In genomic region chr7:109704461-109704860, GRCm38 (mm10) we compare ENCODE assay signal across 8 mouse cellular contexts. TPM values are rescaled to one million over a fixed set of nuclear protein-coding genes. Genes with fewer than 3 reads are reported as not detected.
A peak's percentile ranks its signal among the peaks of the same experiment; 100 is the strongest.
DNase-seq lines count a peak whose midpoint lies in the region; ATAC-seq and TF ChIP-seq lines count a peak whose summit lies in the region.

No protein-coding gene starts in this region.

- peaks cover 35% of the 10 kb centered on the region for H3K4me1 ChIP-seq in heart, embryonic 12.5 days (replicated peaks)
- peaks cover 3 to 4% of the 10 kb centered on the region in 2 experiments; a peak in 2 of 4 replicates for H3K4me1 ChIP-seq in ES-E14 (ENCODE audit: control insufficient read depth in 2 of 2, insufficient read depth in 2 of 2, low read length in 2 of 2, poor library complexity in 1 of 2)
- peaks cover 8% of the 10 kb centered on the region; the same call in 1 of the 2 replicates for H3K4me1 ChIP-seq in forebrain, embryonic 16.5 days (replicated peaks; ENCODE audit: control insufficient read depth, insufficient read depth, low read length)
- peaks cover 4% of the 10 kb centered on the region; the same call in 1 of the 2 replicates for H3K4me1 ChIP-seq in liver, postnatal 0 days (ENCODE audit: insufficient read depth)

- no peak for TF ChIP-seq CTCF in liver, postnatal 0 days (IDR thresholded peaks at IDR 0.05; ENCODE audit: low read depth)

- WGBS in heart, embryonic 12.5 days: 58% methylated on average over 3 of the region's 3 CpGs
- 78% methylated on average over 3 of the region's 3 CpGs for WGBS in forebrain, embryonic 16.5 days
- 46% methylated on average over 3 of the region's 3 CpGs for WGBS in liver, postnatal 0 days (ENCODE audit: insufficient replicate concordance)

- in situ Hi-C loops in ES-E14 (cut with MboI; ENCODE audit: low sequenced_read_pairs in 2 of 2, unreplicated experiment in 2 of 2): no loop called here

- peak overlapping the region; percentile 76 for H3K4me3 ChIP-seq in heart, embryonic 12.5 days
- peak overlapping the region; percentile 82 to 89 for H3K4me3 ChIP-seq in ES-E14 (ENCODE audit: insufficient read depth in 1 of 2, low read depth in 1 of 2, low read length in 2 of 2, poor library complexity in 1 of 2, severe bottlenecking in 1 of 2)
- peak overlapping the region; percentile 85 for H3K4me3 ChIP-seq in forebrain, embryonic 16.5 days (replicated peaks; ENCODE audit: low read length)
- peak overlapping the region; percentile 64; the same call in 1 of the 2 replicates for H3K4me3 ChIP-seq in liver, postnatal 0 days (ENCODE audit: low read depth, low read length)

- intact Hi-C loops in heart, postnatal 10 days (cut with DNase I): loop anchor here (2.0 to 10.0 kb wide), 3 partner anchors 34 to 380 kb away; no protein-coding TSS in a partner anchor
- intact Hi-C loops in left cerebral cortex, postnatal 10 days (cut with DNase I): no loop called here

- 0 out of 2 replicates have a peak, but pooled peaks cover 3% of the 10 kb centered on the region for H3K9me3 ChIP-seq in heart, embryonic 12.5 days (replicated peaks)
- no peaks in the 10 kb centered on the region; the same call in 1 of the 2 replicates for H3K9me3 ChIP-seq in ES-E14 (ENCODE audit: control insufficient read depth, insufficient read depth, low read depth, low read length)
- no peaks in the 10 kb centered on the region for H3K9me3 ChIP-seq in forebrain, embryonic 16.5 days (ENCODE audit: control insufficient read depth, low read length)
- H3K9me3 ChIP-seq in liver, postnatal 0 days (ENCODE audit: low read length): no peaks in the 10 kb centered on the region

- peak overlapping the region; percentile 76 for H3K4me2 ChIP-seq in heart, embryonic 12.5 days
- peak overlapping the region; percentile 87 for H3K4me2 ChIP-seq in forebrain, embryonic 16.5 days (ENCODE audit: low read length)
- H3K4me2 ChIP-seq in liver, postnatal 0 days (ENCODE audit: low read depth, low read length): peak overlapping the region; percentile 83

- H3K9ac ChIP-seq in heart, embryonic 12.5 days: no peak overlapping the region
- H3K9ac ChIP-seq in ES-E14 (ENCODE audit: insufficient read depth, low read depth, low read length, poor library complexity, severe bottlenecking): peak overlapping the region; percentile 86; the same call in 1 of the 2 replicates
- H3K9ac ChIP-seq in forebrain, embryonic 16.5 days (replicated peaks; ENCODE audit: low read depth, low read length): no peak overlapping the region
- H3K9ac ChIP-seq in liver, postnatal 0 days (replicated peaks): no peak overlapping the region

- no peaks in the 10 kb centered on the region; the same call in 1 of the 2 replicates for H3K36me3 ChIP-seq in heart, embryonic 12.5 days
- H3K36me3 ChIP-seq in ES-E14 (ENCODE audit: control insufficient read depth, insufficient read depth, low read length, poor library complexity, severe bottlenecking): peaks cover 6% of the 10 kb centered on the region
- no peaks in the 10 kb centered on the region for H3K36me3 ChIP-seq in forebrain, embryonic 16.5 days (ENCODE audit: control insufficient read depth, insufficient read depth)
- H3K36me3 ChIP-seq in liver, postnatal 0 days (replicated peaks; ENCODE audit: insufficient read depth, low read length): peaks cover 14% of the 10 kb centered on the region

- no peaks in the 10 kb centered on the region for H3K27me3 ChIP-seq in heart, embryonic 12.5 days (replicated peaks)
- H3K27me3 ChIP-seq in forebrain, embryonic 16.5 days (replicated peaks; ENCODE audit: control insufficient read depth, insufficient read depth, low read length): no peaks in the 10 kb centered on the region
- no peaks in the 10 kb centered on the region for H3K27me3 ChIP-seq in liver, postnatal 0 days (ENCODE audit: insufficient read depth, low read length)

- no peak for DNase-seq in heart, postnatal 10 days
- DNase-seq in ES-E14 (ENCODE audit: low read depth, low spot score): no peak
- DNase-seq in liver, postnatal 0 days: no peak
- no peak for DNase-seq in left cerebral cortex, adult 8-10 months (ENCODE audit: low spot score in 2 of 2)
- DNase-seq in left cerebral cortex, postnatal 10 days (ENCODE audit: extremely low spot score in 1 of 2, low spot score in 2 of 2): no peak
- no peak for DNase-seq in right cerebral cortex, postnatal 36 days (ENCODE audit: low spot score in 2 of 2)

- ATAC-seq in heart, embryonic 12.5 days (ENCODE audit: insufficient number of reproducible peaks, low FRiP score): no peak
- no peak for ATAC-seq in forebrain, embryonic 16.5 days
- no peak for ATAC-seq in liver, postnatal 0 days

- TF ChIP-seq EP300 in liver, postnatal 0 days (IDR thresholded peaks at IDR 0.05; ENCODE audit: low read depth): no peak

- no peak overlapping the region for H3K27ac ChIP-seq in heart, embryonic 12.5 days (ENCODE audit: poor library complexity, severe bottlenecking)
- no peak overlapping the region for H3K27ac ChIP-seq in ES-E14 (ENCODE audit: insufficient read depth, low read depth, low read length, poor library complexity, severe bottlenecking)
- H3K27ac ChIP-seq in forebrain, embryonic 16.5 days (ENCODE audit: low read length): no peak overlapping the region
- no peak overlapping the region for H3K27ac ChIP-seq in liver, postnatal 0 days (ENCODE audit: low read depth)

TF ChIP-seq in ES-E14, 5 proteins besides CTCF, POLR2A, EP300 and RAD21:
- no peak for TF ChIP-seq HCFC1 (IDR thresholded peaks at IDR 0.05; ENCODE audit: borderline replicate concordance, insufficient read depth, low read length)
- TF ChIP-seq CHD2 (IDR thresholded peaks at IDR 0.05; ENCODE audit: low read depth, low read length): no peak
- no peak for TF ChIP-seq ZNF384 (IDR thresholded peaks at IDR 0.05; ENCODE audit: low read depth, low read length)
- TF ChIP-seq ZC3H11A (IDR thresholded peaks at IDR 0.05; ENCODE audit: borderline replicate concordance, low read depth, low read length): no peak
- no peak for TF ChIP-seq MAFK (IDR thresholded peaks at IDR 0.05; ENCODE audit: insufficient read depth, low read depth, low read length)

RNA-seq across cellular contexts. Expression of gene Akip1, which starts 1.0 kb away (rescaled TPM):
- polyA plus RNA-seq in heart, embryonic 12.5 days (2016; fragmentation: Nextera tagmentation; extraction: Ambion mirVana): 26.0 and 28.1 TPM in 2 replicates
- total RNA-seq in heart, postnatal 10 days (2021): 10 to 100 TPM; 18.1 to 18.8 TPM
- total RNA-seq in ES-E14 (2012; rRNA removed): 20.0 and 29.1 TPM in 2 replicates
- 13.0 and 19.4 TPM in 2 replicates for polyA plus RNA-seq in forebrain, embryonic 16.5 days (2015; fragmentation: Nextera tagmentation; extraction: Ambion mirVana)
- 23.7 and 24.5 TPM in 2 replicates for polyA plus RNA-seq in liver, postnatal 0 days (2015; fragmentation: Nextera tagmentation; extraction: Ambion mirVana)
- 1 to 10 TPM; 5.1 to 7.6 (median 6.3) TPM for total RNA-seq in left cerebral cortex, adult 8-10 months (2022)
- 1 to 10 TPM; 7.5 to 7.6 TPM for total RNA-seq in left cerebral cortex, postnatal 10 days (2021)

RNA-seq across cellular contexts. Expression of gene St5, which starts 1.1 kb away (rescaled TPM):
- 40.5 and 41.0 TPM in 2 replicates for polyA plus RNA-seq in heart, embryonic 12.5 days (2016; fragmentation: Nextera tagmentation; extraction: Ambion mirVana)
- total RNA-seq in heart, postnatal 10 days (2021): 10 to 100 TPM; 52.6 to 58.4 TPM
- 25.6 and 34.6 TPM in 2 replicates for total RNA-seq in ES-E14 (2012; rRNA removed)
- 10.9 and 14.4 TPM in 2 replicates for polyA plus RNA-seq in forebrain, embryonic 16.5 days (2015; fragmentation: Nextera tagmentation; extraction: Ambion mirVana)
- 33.4 and 33.9 TPM in 2 replicates for polyA plus RNA-seq in liver, postnatal 0 days (2015; fragmentation: Nextera tagmentation; extraction: Ambion mirVana)
- total RNA-seq in left cerebral cortex, adult 8-10 months (2022): 10 to 100 TPM; 14.4 to 18.3 (median 15.7) TPM
- total RNA-seq in left cerebral cortex, postnatal 10 days (2021): 10 to 100 TPM; 14.4 to 15.2 TPM

RNA-seq across cellular contexts. Expression of gene BC051019, which starts 19.2 kb away (rescaled TPM):
- not detected in 2 replicates for polyA plus RNA-seq in heart, embryonic 12.5 days (2016; fragmentation: Nextera tagmentation; extraction: Ambion mirVana)
- not detected for total RNA-seq in heart, postnatal 10 days (2021)
- total RNA-seq in ES-E14 (2012; rRNA removed): 0.48 and 1.3 TPM in 2 replicates
- 0.16 and 0.48 TPM in 2 replicates for polyA plus RNA-seq in forebrain, embryonic 16.5 days (2015; fragmentation: Nextera tagmentation; extraction: Ambion mirVana)
- 0.08 TPM in 1 of 2 replicates, not detected in the other for polyA plus RNA-seq in liver, postnatal 0 days (2015; fragmentation: Nextera tagmentation; extraction: Ambion mirVana)
- total RNA-seq in left cerebral cortex, adult 8-10 months (2022): not detected
- total RNA-seq in left cerebral cortex, postnatal 10 days (2021): not detected

RNA-seq across cellular contexts. Expression of gene Ascl3, which starts 27.1 kb away (rescaled TPM):
- not detected in 2 replicates for polyA plus RNA-seq in heart, embryonic 12.5 days (2016; fragmentation: Nextera tagmentation; extraction: Ambion mirVana)
- total RNA-seq in heart, postnatal 10 days (2021): not detected
- total RNA-seq in ES-E14 (2012; rRNA removed): not detected in 2 replicates
- not detected in 2 replicates for polyA plus RNA-seq in forebrain, embryonic 16.5 days (2015; fragmentation: Nextera tagmentation; extraction: Ambion mirVana)
- not detected in 2 replicates for polyA plus RNA-seq in liver, postnatal 0 days (2015; fragmentation: Nextera tagmentation; extraction: Ambion mirVana)
- not detected for total RNA-seq in left cerebral cortex, adult 8-10 months (2022)
- not detected for total RNA-seq in left cerebral cortex, postnatal 10 days (2021)

RNA-seq across cellular contexts. Expression of gene Tmem9b, which starts 48.2 kb away (rescaled TPM):
- 54.1 and 56.4 TPM in 2 replicates for polyA plus RNA-seq in heart, embryonic 12.5 days (2016; fragmentation: Nextera tagmentation; extraction: Ambion mirVana)
- 10 to 100 TPM; 36.7 to 37.7 TPM for total RNA-seq in heart, postnatal 10 days (2021)
- total RNA-seq in ES-E14 (2012; rRNA removed): 11.1 and 17.2 TPM in 2 replicates
- polyA plus RNA-seq in forebrain, embryonic 16.5 days (2015; fragmentation: Nextera tagmentation; extraction: Ambion mirVana): 98.7 and 100 TPM in 2 replicates
- polyA plus RNA-seq in liver, postnatal 0 days (2015; fragmentation: Nextera tagmentation; extraction: Ambion mirVana): 40.5 and 40.8 TPM in 2 replicates
- 10 to 100 TPM; 91.8 to 93.5 (median 92.3) TPM for total RNA-seq in left cerebral cortex, adult 8-10 months (2022)
- 10 to 100 TPM; 67.3 to 71.1 TPM for total RNA-seq in left cerebral cortex, postnatal 10 days (2021)
